Mouse (Mus musculus) thymus, postnatal 10 days (tissue): Measurements from ENCODE around the gene Tcf15.

Experiments used
- DNase-seq, 2 experiments: peaks; one replicate each; pipeline ENCODE4 v3.0.0; 2021; ENCODE audit warnings: low spot score in 2 of 2

Gene Tcf15

GRCm38 (mm10) chr2:152169377-152169776 lies 26.0 kb downstream of the Tcf15 start:
- no peak for DNase-seq

DNA sequence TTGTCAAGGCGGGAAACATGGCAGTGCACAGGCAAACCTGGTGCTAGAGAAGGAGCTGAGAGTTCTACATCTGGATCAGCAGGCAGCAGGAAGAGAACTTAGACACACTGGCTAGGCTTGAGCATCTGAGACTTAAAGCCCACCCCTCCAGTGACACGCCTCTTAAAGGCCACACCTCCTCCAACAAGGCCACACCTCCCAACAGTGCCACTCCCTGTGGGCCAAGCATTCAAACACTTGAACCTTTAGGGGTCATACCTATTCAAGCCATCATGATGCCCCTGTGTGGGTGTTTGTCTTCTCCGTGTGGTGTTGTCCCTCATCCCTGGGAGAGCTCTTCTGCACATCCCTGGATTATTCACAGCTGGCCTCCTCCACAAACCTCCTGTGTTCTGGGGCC lies 31.5 kb downstream of the Tcf15 start:
- DNase-seq, result no peak

DNA sequence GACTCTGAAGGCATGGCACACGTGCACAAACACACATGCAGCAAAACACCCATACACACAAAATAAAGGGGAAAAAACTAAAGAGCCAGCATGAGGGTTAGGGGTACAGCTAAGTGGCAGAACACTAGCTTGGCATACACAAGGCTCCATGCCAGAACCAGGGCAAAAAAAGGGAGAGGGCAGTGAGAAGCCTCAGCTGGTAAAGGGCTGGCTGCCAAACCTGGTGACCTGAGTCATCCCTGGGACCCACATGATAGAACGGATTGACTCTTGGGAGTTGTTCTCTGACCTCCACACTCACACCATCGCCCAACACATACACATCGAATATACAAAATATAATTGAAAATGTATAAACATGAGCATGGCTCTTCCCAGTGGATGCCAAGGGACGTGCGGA lies 33.3 kb downstream of the Tcf15 start:
- DNase-seq, result no peak

DNA sequence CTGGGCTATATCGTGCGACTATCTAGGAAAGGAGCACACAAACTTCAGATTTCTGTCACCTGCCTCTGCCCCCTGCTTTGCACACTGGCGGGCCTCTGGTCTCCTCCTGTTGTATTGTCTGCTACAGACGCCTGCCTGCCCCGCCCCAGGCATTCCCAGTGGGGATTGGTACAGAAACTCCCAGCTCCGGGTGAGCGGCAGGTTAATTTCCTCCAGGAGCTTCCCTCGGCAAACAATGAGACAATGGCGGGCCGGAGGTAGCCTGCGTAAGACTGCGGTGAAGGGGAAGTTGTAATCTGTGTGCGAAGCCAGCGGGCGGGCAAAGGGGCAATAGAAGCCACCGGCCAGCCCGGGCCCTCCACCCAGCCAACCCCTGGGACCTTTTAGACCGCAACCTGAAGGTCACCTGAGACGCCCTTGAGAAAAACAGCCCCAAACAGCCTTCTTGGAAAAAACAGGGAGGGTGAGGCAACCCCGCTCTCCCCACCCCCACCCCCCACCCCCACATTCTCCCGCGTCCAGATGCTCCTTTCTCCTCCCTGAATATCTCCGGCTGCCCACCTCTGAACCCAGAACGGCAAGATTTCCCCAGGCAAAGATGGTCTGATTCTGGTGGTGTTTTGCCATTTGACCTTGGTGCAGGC lies 33.9 kb downstream of the Tcf15 start:
- no peak for DNase-seq

DNA sequence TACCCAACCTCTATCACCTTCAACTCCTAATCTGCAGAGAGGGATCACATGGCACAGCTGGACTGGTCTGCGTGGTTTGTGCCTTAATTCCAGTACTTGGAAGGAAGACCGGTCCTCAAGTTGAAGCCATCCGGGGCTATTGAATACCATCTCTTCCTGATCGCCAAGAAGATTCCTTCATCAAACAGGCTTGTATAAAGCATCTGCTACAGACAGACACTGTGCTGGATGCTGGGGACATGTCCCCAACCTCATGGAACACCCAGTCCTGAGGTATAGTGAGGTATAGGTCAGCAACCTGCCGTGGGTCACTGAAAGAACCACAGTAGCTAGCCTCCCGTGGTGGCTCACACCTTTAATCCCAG lies 34.4 kb downstream of the Tcf15 start:
- DNase-seq, result no peak

- DNase-seq, result no peak
These were observed 35.0 kb downstream of the Tcf15 start for GRCm38 (mm10) chr2:152178345-152178744.

DNA sequence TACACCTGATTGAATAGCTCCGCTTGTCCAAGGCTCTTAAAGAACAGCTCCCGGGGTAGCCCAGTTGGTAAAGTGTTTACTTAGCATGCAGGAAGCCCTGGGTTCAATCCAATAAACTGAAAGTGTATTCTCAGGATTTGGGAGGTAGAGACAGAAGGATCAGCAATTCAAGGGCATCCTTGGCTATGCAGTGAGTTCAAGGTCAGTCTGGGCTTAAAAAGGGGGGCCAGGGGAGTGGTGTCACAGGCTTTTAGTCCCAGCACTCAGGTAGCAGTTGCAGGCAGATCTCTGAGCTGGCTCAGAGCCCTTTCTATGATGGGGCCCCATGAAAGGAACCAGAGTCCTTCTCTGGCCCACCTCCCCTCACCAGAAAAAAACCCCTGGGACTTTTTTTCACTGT lies 35.9 kb downstream of the Tcf15 start:
- no peak for DNase-seq

DNA sequence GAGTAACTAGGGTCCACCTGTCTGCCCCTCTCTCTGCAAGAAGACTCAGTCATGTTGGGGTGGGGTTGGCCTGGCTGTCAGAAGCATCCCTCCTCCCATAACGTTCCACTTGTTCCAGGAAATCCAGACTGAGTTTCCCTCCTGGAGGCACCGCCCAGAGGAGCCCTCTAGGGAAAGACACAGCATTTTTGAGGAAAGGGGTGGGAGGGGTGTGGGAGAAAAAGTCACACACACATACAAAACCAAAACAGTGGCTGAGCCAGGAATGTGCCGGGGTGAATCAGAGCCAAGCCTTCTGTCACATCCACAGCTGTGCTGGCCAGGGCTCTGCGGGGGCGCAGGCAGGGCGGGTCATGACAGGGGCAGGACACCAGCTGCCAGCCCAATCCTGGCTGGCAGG lies 37.0 kb downstream of the Tcf15 start:
- no peak for DNase-seq

- no peak for DNase-seq
These were observed 43.8 kb downstream of the Tcf15 start for GRCm38 (mm10) chr2:152187132-152187531.

DNA sequence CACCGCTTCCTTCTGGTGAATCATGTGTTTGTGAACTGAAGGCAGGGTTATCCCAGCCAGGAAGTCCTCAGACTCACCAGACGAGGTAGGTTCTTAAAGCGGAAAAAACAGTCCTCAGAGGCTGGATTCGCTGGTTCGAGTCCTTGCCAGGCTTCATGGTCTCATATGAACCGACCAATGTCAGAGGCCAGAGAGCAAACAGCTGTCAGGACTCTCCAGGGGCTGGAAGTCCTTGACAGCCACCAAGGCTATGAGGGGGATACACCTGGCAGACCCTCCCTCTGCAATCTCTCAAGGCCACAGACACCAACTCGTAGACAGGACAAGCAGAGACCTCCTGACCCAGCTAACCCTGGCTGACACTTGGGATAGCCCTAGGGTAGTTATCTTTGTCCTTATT lies 45.9 kb downstream of the Tcf15 start:
- DNase-seq, result no peak

- no peak for DNase-seq
These were observed 46.3 kb downstream of the Tcf15 start for GRCm38 (mm10) chr2:152189640-152190039.

GRCm38 (mm10) chr2:152190161-152190560 lies 46.8 kb downstream of the Tcf15 start:
- DNase-seq, result no peak

DNA sequence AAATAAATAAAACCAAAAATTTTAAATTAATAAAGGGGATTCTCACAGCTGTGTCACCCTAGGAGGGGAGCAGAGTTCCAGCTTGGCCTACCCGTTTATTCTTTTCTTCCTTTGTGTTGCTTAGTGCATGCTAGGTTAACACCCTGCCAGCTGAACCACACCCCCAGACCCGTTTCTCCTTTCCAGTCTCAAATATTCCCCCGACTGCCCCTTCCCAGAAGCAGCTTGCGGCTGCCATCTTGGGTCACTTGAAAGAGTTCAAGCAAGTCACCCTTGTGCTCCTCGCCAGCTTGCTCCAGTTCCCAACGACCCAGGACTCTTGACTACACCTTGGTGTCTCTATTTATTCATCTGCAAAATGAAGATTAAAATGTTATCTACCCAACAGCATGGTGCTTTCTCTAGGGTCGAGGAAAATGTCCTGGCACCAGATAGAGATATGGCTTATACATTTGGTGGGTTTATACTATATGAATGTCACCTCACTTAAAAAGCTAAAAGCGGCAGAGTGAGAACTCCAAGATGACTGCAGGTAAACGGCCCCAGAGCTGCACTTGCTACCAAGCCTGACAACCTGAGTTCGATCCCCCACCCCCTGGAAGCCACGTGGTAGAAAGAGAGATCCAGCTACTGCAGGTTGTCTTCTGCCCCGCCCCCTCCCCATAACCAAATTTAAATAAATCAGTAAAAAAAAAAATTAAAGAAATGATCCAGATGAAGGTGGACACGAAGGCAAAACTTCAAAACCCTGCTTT lies 49.4 kb downstream of the Tcf15 start:
- DNase-seq, result no peak

GRCm38 (mm10) chr2:152193346-152193710 lies 50.0 kb downstream of the Tcf15 start:
- no peak for DNase-seq

DNA sequence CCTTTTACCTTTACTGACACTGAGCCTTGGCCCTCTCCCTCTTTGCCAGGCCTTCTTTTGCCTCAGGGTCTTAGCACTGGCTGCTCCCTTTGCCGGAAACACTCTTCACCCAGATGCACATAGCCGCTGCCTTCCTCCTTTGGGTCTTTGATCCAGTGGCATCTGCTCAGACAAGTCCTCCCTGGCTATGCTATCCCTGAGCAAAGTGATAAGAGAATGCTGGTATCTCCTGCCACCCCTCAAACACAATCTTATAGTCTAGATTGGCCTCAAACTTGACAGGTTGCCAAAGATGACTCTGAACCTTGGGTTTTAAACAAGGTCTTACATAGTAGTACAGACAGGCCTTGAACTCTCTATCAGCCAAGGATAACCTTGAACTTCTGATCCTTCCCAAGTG lies 51.2 kb downstream of the Tcf15 start:
- DNase-seq, result no peak

DNA sequence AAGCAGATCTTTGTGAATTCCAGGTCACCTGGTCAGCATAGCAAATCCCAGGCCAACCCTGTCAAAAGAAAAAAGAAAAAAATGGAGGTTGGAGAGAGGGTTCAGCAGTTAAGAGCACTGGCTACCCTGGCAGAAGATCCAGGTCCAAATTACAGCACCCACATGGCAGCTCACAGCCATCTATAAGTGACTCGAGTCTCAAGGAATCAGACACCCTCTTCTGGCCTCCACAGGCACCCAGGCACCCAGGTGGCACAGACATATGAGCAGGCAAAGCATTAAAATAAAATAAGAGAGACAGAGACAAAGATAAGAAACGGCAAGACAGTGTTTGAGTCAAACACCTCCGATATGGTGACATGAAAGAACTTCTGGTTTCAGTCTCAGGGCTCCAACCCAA lies 53.5 kb downstream of the Tcf15 start:
- DNase-seq, result no peak

DNA sequence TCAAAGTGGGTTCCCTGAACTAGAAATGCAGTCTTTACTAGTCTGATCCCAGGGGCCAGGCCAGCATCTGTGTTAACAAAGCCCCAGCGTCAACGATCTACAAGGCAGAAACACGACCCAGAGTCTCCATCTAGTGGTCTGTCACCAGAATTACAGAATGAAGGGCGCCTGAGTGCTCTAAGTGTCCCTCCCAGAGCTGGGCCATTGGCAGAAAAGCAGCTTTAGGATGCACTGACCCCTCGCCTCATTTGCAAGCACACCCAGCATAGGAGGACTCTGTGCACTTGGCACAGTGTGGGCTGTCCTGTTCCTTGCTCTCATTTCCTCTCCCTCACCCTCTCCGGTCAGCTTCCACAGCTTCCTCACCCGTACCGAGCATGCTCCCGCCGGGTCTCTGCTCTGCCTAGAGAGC lies 53.9 kb downstream of the Tcf15 start:
- peak; percentile 9 to 69 for DNase-seq
